Mouse (Mus musculus): ENCODE measurements around the gene Snrnp35. TPM values are rescaled to one million over a fixed set of nuclear protein-coding genes. Genes with fewer than 3 reads are reported as not detected.
A peak's percentile ranks its signal among the peaks of the same experiment; 100 is the strongest.

The Snrnp35 gene
- 11.7 and 12.8 TPM in 2 replicates for polyA plus RNA-seq (2015; fragmentation: Nextera tagmentation; extraction: Ambion mirVana)

- WGBS: 2% methylated on average over 47 of the region's 48 CpGs
- peak within 1 kb of the TSS; percentile 72 for H3K4me2 ChIP-seq (replicated peaks; ENCODE audit: low read depth, low read length)
- peak within 1 kb of the TSS; percentile 63 for H3K9ac ChIP-seq (replicated peaks; ENCODE audit: low read depth)
- H3K27me3 ChIP-seq (replicated peaks; ENCODE audit: insufficient read depth, low read length): no peaks in the 10 kb centered on the region
- peak; percentile 92 for DNase-seq (ENCODE audit: low spot score)
- TF ChIP-seq EP300 (IDR thresholded peaks at IDR 0.05) (peak; percentile 74), CTCF (IDR thresholded peaks at IDR 0.05) (no peak)
- peak within 1 kb of the TSS; percentile 97 for H3K27ac ChIP-seq (ENCODE audit: low read length)
- no peaks in the 10 kb centered on the region for H3K36me3 ChIP-seq (ENCODE audit: insufficient read depth, low read length)
- H3K4me1 ChIP-seq (ENCODE audit: insufficient read depth, low read depth, low read length): peaks cover 9% of the 10 kb centered on the region; the same call in 1 of the 2 replicates
- no peaks in the 10 kb centered on the region for H3K9me3 ChIP-seq (ENCODE audit: low read length)
- peak within 1 kb of the TSS; percentile 62 for H3K4me3 ChIP-seq (ENCODE audit: low read depth, low read length)
- ATAC-seq: peak; percentile 92
Observed at GRCm38 (mm10) chr5:124482966-124483654, at the start of gene Snrnp35. TSS of gene Snrnp35 (plus strand) at chr5:124483134.

GRCm38 (mm10) chr5:124438229-124438628, 44.7 kb upstream of the Snrnp35 start:
- ATAC-seq: peak; percentile 27
- peak; percentile 88 for DNase-seq (ENCODE audit: low spot score)
- no peak overlapping the region for H3K4me2 ChIP-seq (replicated peaks; ENCODE audit: low read depth, low read length)
- no peaks in the 10 kb centered on the region for H3K9me3 ChIP-seq (ENCODE audit: low read length)
- 69% methylated on average over 5 of the region's 5 CpGs for WGBS
- no peaks in the 10 kb centered on the region; the same call in 1 of the 2 replicates for H3K4me1 ChIP-seq (ENCODE audit: insufficient read depth, low read depth, low read length)
- peak overlapping the region; percentile 78 for H3K27ac ChIP-seq (ENCODE audit: low read length)
- no peak overlapping the region for H3K9ac ChIP-seq (replicated peaks; ENCODE audit: low read depth)
- H3K36me3 ChIP-seq (ENCODE audit: insufficient read depth, low read length): no peaks in the 10 kb centered on the region
- no peaks in the 10 kb centered on the region for H3K27me3 ChIP-seq (replicated peaks; ENCODE audit: insufficient read depth, low read length)
- TF ChIP-seq CTCF (IDR thresholded peaks at IDR 0.05) (peak; percentile 67), EP300 (IDR thresholded peaks at IDR 0.05) (no peak; the same call in 1 of the 2 replicates)
- H3K4me3 ChIP-seq (ENCODE audit: low read depth, low read length): no peak overlapping the region

- no peaks in the 10 kb centered on the region for H3K9me3 ChIP-seq (ENCODE audit: low read length)
Observed at GRCm38 (mm10) chr5:124438746-124439145, 44.2 kb upstream of the Snrnp35 start.

GRCm38 (mm10) chr5:124439447-124440093, 43.4 kb upstream of the Snrnp35 start, which contains the start of gene Kmt5a:
TSS of gene Kmt5a (plus strand) at chr5:124439930.
- H3K4me2 ChIP-seq (replicated peaks; ENCODE audit: low read depth, low read length): peak within 1 kb of the TSS; percentile 93
- WGBS: under 1% methylated on average over 34 of the region's 34 CpGs
- no peaks in the 10 kb centered on the region for H3K9me3 ChIP-seq (ENCODE audit: low read length)
- DNase-seq (ENCODE audit: low spot score) (peak; percentile 97), ATAC-seq (peak; percentile 98)
- peak within 1 kb of the TSS; percentile 68 for H3K4me3 ChIP-seq (ENCODE audit: low read depth, low read length)
- H3K4me1 ChIP-seq (ENCODE audit: insufficient read depth, low read depth, low read length): no peaks in the 10 kb centered on the region; the same call in 1 of the 2 replicates
- no peaks in the 10 kb centered on the region for H3K36me3 ChIP-seq (ENCODE audit: insufficient read depth, low read length)
- peak within 1 kb of the TSS; percentile 83 for H3K27ac ChIP-seq (ENCODE audit: low read length)
- peak; percentile 7; the same call in 1 of the 2 replicates for TF ChIP-seq CTCF (IDR thresholded peaks at IDR 0.05)
- TF ChIP-seq EP300 (IDR thresholded peaks at IDR 0.05): no peak
- H3K9ac ChIP-seq (replicated peaks; ENCODE audit: low read depth): peak within 1 kb of the TSS; percentile 44
- no peaks in the 10 kb centered on the region for H3K27me3 ChIP-seq (replicated peaks; ENCODE audit: insufficient read depth, low read length)

More at GRCm38 (mm10) chr5:124438746-124439145, 44.2 kb upstream of the Snrnp35 start:
- Histone ChIP-seq H3K27me3 (replicated peaks; ENCODE audit: insufficient read depth, low read length) (no peaks in the 10 kb centered on the region), H3K4me3 (ENCODE audit: low read depth, low read length) (no peak overlapping the region), H3K9ac (replicated peaks; ENCODE audit: low read depth) (no peak overlapping the region), H3K4me2 (replicated peaks; ENCODE audit: low read depth, low read length) (peak overlapping the region; percentile 93; the same call in 1 of the 2 replicates), H3K4me1 (ENCODE audit: insufficient read depth, low read depth, low read length) (no peaks in the 10 kb centered on the region; the same call in 1 of the 2 replicates), H3K27ac (ENCODE audit: low read length) (peak overlapping the region; percentile 78), H3K36me3 (ENCODE audit: insufficient read depth, low read length) (no peaks in the 10 kb centered on the region)
- 60% methylated on average over 5 of the region's 5 CpGs for WGBS
- no peak for ATAC-seq
- no peak for TF ChIP-seq EP300 (IDR thresholded peaks at IDR 0.05)
- no peak for TF ChIP-seq CTCF (IDR thresholded peaks at IDR 0.05)
- DNase-seq (ENCODE audit: low spot score): no peak

GRCm38 (mm10) chr5:124440094-124440701, 42.7 kb upstream of the Snrnp35 start:
- Histone ChIP-seq H3K4me2 (replicated peaks; ENCODE audit: low read depth, low read length) (peak overlapping the region; percentile 93), H3K4me1 (ENCODE audit: insufficient read depth, low read depth, low read length) (peaks cover 2% of the 10 kb centered on the region; the same call in 1 of the 2 replicates), H3K27me3 (replicated peaks; ENCODE audit: insufficient read depth, low read length) (no peaks in the 10 kb centered on the region), H3K27ac (ENCODE audit: low read length) (peak overlapping the region; percentile 83), H3K9ac (replicated peaks; ENCODE audit: low read depth) (peak overlapping the region; percentile 44), H3K9me3 (ENCODE audit: low read length) (no peaks in the 10 kb centered on the region), H3K4me3 (ENCODE audit: low read depth, low read length) (peak overlapping the region; percentile 68), H3K36me3 (ENCODE audit: insufficient read depth, low read length) (no peaks in the 10 kb centered on the region)
- DNase-seq (ENCODE audit: low spot score) (peak; percentile 76), ATAC-seq (peak; percentile 53)
- peak; percentile 70 for TF ChIP-seq CTCF (IDR thresholded peaks at IDR 0.05)
- no peak for TF ChIP-seq EP300 (IDR thresholded peaks at IDR 0.05)
- WGBS: under 1% methylated on average over 30 of the region's 30 CpGs

GRCm38 (mm10) chr5:124442628-124443027, 40.3 kb upstream of the Snrnp35 start:
- H3K9me3 ChIP-seq (ENCODE audit: low read length): no peaks in the 10 kb centered on the region
- 64% methylated on average over 2 of the region's 2 CpGs for WGBS
- H3K36me3 ChIP-seq (ENCODE audit: insufficient read depth, low read length): no peaks in the 10 kb centered on the region
- H3K4me3 ChIP-seq (ENCODE audit: low read depth, low read length): no peak overlapping the region
- H3K4me1 ChIP-seq (ENCODE audit: insufficient read depth, low read depth, low read length): peaks cover 7% of the 10 kb centered on the region; the same call in 1 of the 2 replicates
- H3K27ac ChIP-seq (ENCODE audit: low read length): no peak overlapping the region
- no peaks in the 10 kb centered on the region for H3K27me3 ChIP-seq (replicated peaks; ENCODE audit: insufficient read depth, low read length)
- no peak for ATAC-seq
- no peak overlapping the region for H3K9ac ChIP-seq (replicated peaks; ENCODE audit: low read depth)
- H3K4me2 ChIP-seq (replicated peaks; ENCODE audit: low read depth, low read length): no peak overlapping the region
- DNase-seq (ENCODE audit: low spot score): peak; percentile 40
- TF ChIP-seq CTCF (IDR thresholded peaks at IDR 0.05): no peak
- TF ChIP-seq EP300 (IDR thresholded peaks at IDR 0.05): no peak
